7 mouse cellular contexts compared by ENCODE assay signal in the genomic region with DNA sequence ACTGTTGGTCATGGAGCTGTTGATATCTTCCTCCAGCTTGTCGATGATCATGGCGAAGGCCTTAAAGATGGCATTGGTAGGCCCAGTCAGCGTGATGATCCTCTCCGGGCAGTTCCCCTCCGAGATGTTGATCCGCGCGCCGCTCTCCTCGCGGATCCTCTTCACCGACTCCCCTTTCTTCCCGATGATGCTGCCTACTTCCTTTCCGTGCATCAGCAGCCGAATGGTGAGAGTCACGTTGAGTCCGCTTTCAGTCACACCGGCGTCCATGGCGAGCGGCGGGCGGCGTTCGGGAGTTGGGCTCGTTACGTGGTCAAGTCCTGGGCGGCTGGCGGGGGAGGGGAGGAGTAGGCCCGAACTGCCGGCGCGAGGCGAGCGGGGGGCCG. TPM values are rescaled to one million over a fixed set of nuclear protein-coding genes. Genes with fewer than 3 reads are reported as not detected.
DNase-seq lines count a peak whose midpoint lies in the region; ATAC-seq and TF ChIP-seq lines count a peak whose summit lies in the region.

No protein-coding gene starts in this region.

- peak; percentile 61 for DNase-seq in thymus, postnatal 0 days (ENCODE audit: low spot score)
- no peak for DNase-seq in thymus, postnatal 4 days
- DNase-seq in brain, embryonic 14.5 days (ENCODE audit: low read depth): peak; percentile 78
- peak; percentile 50 for DNase-seq in forelimb bud, embryonic 11.5 days (ENCODE audit: low read depth, low spot score)
- DNase-seq in layer of hippocampus, adult 11-12 months (ENCODE audit: low spot score): peak; percentile 81
- peak; percentile 84 to 85 for DNase-seq in right cerebral cortex, postnatal 10 days (ENCODE audit: low spot score in 2 of 2)

- peak; percentile 37 for ATAC-seq in megakaryocyte, adult 5-6 weeks (ENCODE audit: poor library complexity, severe bottlenecking)

- no peak for TF ChIP-seq CTCF in brain, embryonic 14.5 days (IDR thresholded peaks at IDR 0.05; ENCODE audit: borderline replicate concordance, extremely low read depth, insufficient read depth, insufficient read length)

- TF ChIP-seq POLR2A in brain, embryonic 14.5 days (IDR thresholded peaks at IDR 0.05; ENCODE audit: borderline replicate concordance, extremely low read depth, insufficient read depth, insufficient read length, poor library complexity, severe bottlenecking): no peak

RNA-seq across cellular contexts. Expression of a gene that starts 0.5 kb away (rescaled TPM):
- 466 and 487 TPM in 2 replicates for polyA plus RNA-seq in thymus, postnatal 0 days (2015; fragmentation: Nextera tagmentation; extraction: Ambion mirVana)
- polyA plus RNA-seq in brain, embryonic 14.5 days (2012; rRNA removed): 240 and 297 TPM in 2 replicates
- total RNA-seq in megakaryocyte, adult 5-6 weeks (2015): 204 and 222 TPM in 2 replicates
- 58.9 and 76.8 TPM in 2 replicates for total RNA-seq in megakaryocyte, adult 5-6 weeks (2017)
